Mouse (Mus musculus): ENCODE results near the gene Tmco4.
"Not testable (repeated sequence)": the region's sequence is repeated elsewhere in the genome, so short reads cannot be mapped to it uniquely, and the experiment has no call there.

Gene Tmco4

GRCm38 (mm10) chr4:138972139-138972826 is 405 bp upstream of the Tmco4 start:
- intact Hi-C loops (cut with DNase I): no loop called here

- intact Hi-C loops (cut with DNase I): no loop called here
Observed at GRCm38 (mm10) chr4:138973719-138974115, 1.0 kb downstream of the Tmco4 start.

- intact Hi-C loops (cut with DNase I): not testable (repeated sequence)
Observed at GRCm38 (mm10) chr4:138974540-138974939, 1.9 kb downstream of the Tmco4 start.

GRCm38 (mm10) chr4:138975194-138975593 is 2.5 kb downstream of the Tmco4 start:
- intact Hi-C loops (cut with DNase I): no loop called here

- intact Hi-C loops (cut with DNase I): no loop called here
Observed at GRCm38 (mm10) chr4:138976046-138976445, 3.4 kb downstream of the Tmco4 start.

- intact Hi-C loops (cut with DNase I): no loop called here
Observed at GRCm38 (mm10) chr4:138980021-138980420, 7.3 kb downstream of the Tmco4 start.

- intact Hi-C loops (cut with DNase I): no loop called here
Observed at GRCm38 (mm10) chr4:138980771-138981420, 8.2 kb downstream of the Tmco4 start.

GRCm38 (mm10) chr4:138983422-138983821 is 10.7 kb downstream of the Tmco4 start:
- intact Hi-C loops (cut with DNase I): no loop called here

GRCm38 (mm10) chr4:138984744-138985143 is 12.1 kb downstream of the Tmco4 start:
- intact Hi-C loops (cut with DNase I): no loop called here

- intact Hi-C loops (cut with DNase I): no loop called here
Observed at GRCm38 (mm10) chr4:138986280-138986679, 13.6 kb downstream of the Tmco4 start.

GRCm38 (mm10) chr4:138994389-138994788 is 21.7 kb downstream of the Tmco4 start:
- intact Hi-C loops (cut with DNase I): no loop called here

GRCm38 (mm10) chr4:138996410-138996809 is 23.7 kb downstream of the Tmco4 start:
- intact Hi-C loops (cut with DNase I): no loop called here

- intact Hi-C loops (cut with DNase I): no loop called here
Observed at GRCm38 (mm10) chr4:138997121-138997520, 24.4 kb downstream of the Tmco4 start.

- intact Hi-C loops (cut with DNase I): no loop called here
Observed at GRCm38 (mm10) chr4:138998611-138999010, 25.9 kb downstream of the Tmco4 start.

- intact Hi-C loops (cut with DNase I): loop anchor here (5.0 kb wide), 1 partner anchor 79 kb away; no protein-coding TSS in a partner anchor
Observed at GRCm38 (mm10) chr4:139001026-139001425, 28.3 kb downstream of the Tmco4 start.

GRCm38 (mm10) chr4:139001433-139001832 is 28.7 kb downstream of the Tmco4 start:
- intact Hi-C loops (cut with DNase I): loop anchor here (5.0 kb wide), 1 partner anchor 79 kb away; no protein-coding TSS in a partner anchor

- intact Hi-C loops (cut with DNase I): loop anchor here (5.0 kb wide), 1 partner anchor 82 kb away; no protein-coding TSS in a partner anchor
Observed at GRCm38 (mm10) chr4:139004067-139004466, 31.4 kb downstream of the Tmco4 start.

- intact Hi-C loops (cut with DNase I): no loop called here
Observed at GRCm38 (mm10) chr4:139005214-139005613, 32.5 kb downstream of the Tmco4 start.

- intact Hi-C loops (cut with DNase I): no loop called here
Observed at GRCm38 (mm10) chr4:139007353-139007752, 34.7 kb downstream of the Tmco4 start.

- intact Hi-C loops (cut with DNase I): no loop called here
Observed at GRCm38 (mm10) chr4:139007981-139008536, 35.4 kb downstream of the Tmco4 start.

GRCm38 (mm10) chr4:139011201-139011702 is 38.6 kb downstream of the Tmco4 start:
- intact Hi-C loops (cut with DNase I): no loop called here

- intact Hi-C loops (cut with DNase I): no loop called here
Observed at GRCm38 (mm10) chr4:139013281-139013680, 40.6 kb downstream of the Tmco4 start.
